Mouse (Mus musculus) forebrain, embryonic 15.5 days (tissue): ENCODE measurements around the gene Dynlt1a. TPM values are rescaled to one million over a fixed set of nuclear protein-coding genes. Genes with fewer than 3 reads are reported as not detected.
"Not testable (repeated sequence)": the region's sequence is repeated elsewhere in the genome, so short reads cannot be mapped to it uniquely, and the experiment has no call there.

Source experiments
- ATAC-seq: fragments of 200-750 bp; cut with Nextera tagmentation; replicated peaks from 2 replicates; pipeline ENCODE4 v1.8.0; 2017; ENCODE audit warnings: mild to moderate bottlenecking, moderate TSS enrichment, moderate library complexity
- H3K27ac ChIP-seq: fragments of 300-500 bp; sonication (generic); replicated peaks from 2 replicates; pipeline ENCODE4 v1.5.1; 2015; ENCODE audit warnings: mild to moderate bottlenecking, inconsistent platforms
- H3K27me3 ChIP-seq: fragments of 300-500 bp; sonication (generic); 2 replicates; pipeline ENCODE4 v1.6.1; 2015; ENCODE audit warnings: inconsistent platforms
- H3K36me3 ChIP-seq: fragments of 300-500 bp; sonication (generic); 2 replicates; pipeline ENCODE4 v1.6.1; 2015; ENCODE audit warnings: mild to moderate bottlenecking, inconsistent platforms
- H3K4me1 ChIP-seq: fragments of 300-500 bp; sonication (generic); 2 replicates; pipeline ENCODE4 v1.6.1; 2015; ENCODE audit warnings: inconsistent platforms
- H3K4me2 ChIP-seq: fragments of 300-500 bp; sonication (generic); replicated peaks from 2 replicates; pipeline ENCODE4 v1.6.1; 2015; ENCODE audit warnings: mild to moderate bottlenecking, inconsistent platforms
- H3K4me3 ChIP-seq: fragments of 300-500 bp; sonication (generic); 2 replicates; pipeline ENCODE4 v1.5.1; 2015; ENCODE audit warnings: mild to moderate bottlenecking, inconsistent platforms
- H3K9ac ChIP-seq: fragments of 300-500 bp; sonication (generic); replicated peaks from 2 replicates; pipeline ENCODE4 v1.6.1; 2015; ENCODE audit warnings: mild to moderate bottlenecking, inconsistent platforms
- H3K9me3 ChIP-seq: fragments of 300-500 bp; sonication (generic); 2 replicates; pipeline ENCODE4 v1.6.1; 2016; ENCODE audit warnings: inconsistent platforms
- WGBS: fragments of 180-500 bp; shearing (Covaris S2); methylation state at CpG from one replicate; pipeline ENCODE4 v1.1.7; 2015; ENCODE audit warnings: mixed read lengths; 5-methylcytosine and 5-hydroxymethylcytosine counted together
- polyA plus RNA-seq: library from polyadenylated mRNA; unstranded; fragments of >200 nt; fragmentation: Nextera tagmentation; extraction: Ambion mirVana; gene quantifications from 2 replicates; pipeline ENCODE4 v1.2.1, GENCODE M21; 2015

Dynlt1a gene
- polyA plus RNA-seq, 1 experiment from 2014 or later = 40.1 TPM

GRCm38 (mm10) chr17:6279772-6280171 is 37.5 kb downstream of the Dynlt1a start:
- WGBS = 94% methylated on average over 10 of the region's 10 CpGs
- not testable (repeated sequence) for H3K4me3 ChIP-seq, H3K36me3 ChIP-seq, H3K9ac ChIP-seq, H3K4me2 ChIP-seq, H3K4me1 ChIP-seq, H3K27ac ChIP-seq, H3K27me3 ChIP-seq, H3K9me3 ChIP-seq, ATAC-seq

- not testable (repeated sequence) for ATAC-seq, H3K9ac ChIP-seq, H3K4me3 ChIP-seq, H3K27ac ChIP-seq, H3K27me3 ChIP-seq, H3K36me3 ChIP-seq, H3K4me2 ChIP-seq, H3K4me1 ChIP-seq, H3K9me3 ChIP-seq
- 72% methylated on average over 8 of the region's 8 CpGs for WGBS
Observed at GRCm38 (mm10) chr17:6279205-6279604, 38.1 kb downstream of the Dynlt1a start.

GRCm38 (mm10) chr17:6274693-6275092 is 42.6 kb downstream of the Dynlt1a start:
- not testable (repeated sequence) for H3K36me3 ChIP-seq, ATAC-seq
- 94% methylated on average over 5 of the region's 6 CpGs for WGBS

GRCm38 (mm10) chr17:6271970-6272369 is 45.3 kb downstream of the Dynlt1a start:
- not testable (repeated sequence) for H3K4me1 ChIP-seq, H3K4me3 ChIP-seq, ATAC-seq, H3K27ac ChIP-seq, H3K36me3 ChIP-seq, H3K4me2 ChIP-seq, H3K9ac ChIP-seq, H3K27me3 ChIP-seq, H3K9me3 ChIP-seq
- 87% methylated on average over 6 of the region's 6 CpGs for WGBS

More at GRCm38 (mm10) chr17:6274693-6275092, 42.6 kb downstream of the Dynlt1a start:
- not testable (repeated sequence) for H3K9ac ChIP-seq, H3K4me2 ChIP-seq, H3K27me3 ChIP-seq, H3K4me1 ChIP-seq, H3K27ac ChIP-seq, H3K4me3 ChIP-seq, H3K9me3 ChIP-seq

GRCm38 (mm10) chr17:6270840-6271239 is 46.5 kb downstream of the Dynlt1a start:
- not testable (repeated sequence) for H3K27me3 ChIP-seq, H3K4me1 ChIP-seq, H3K9me3 ChIP-seq, H3K36me3 ChIP-seq
- Histone ChIP-seq H3K4me3 (peak overlapping the region; percentile 50), H3K9ac (peak overlapping the region; percentile 56), H3K27ac (0 out of 2 replicates have a peak overlapping the region, but pooled peaks have one; percentile 43), H3K4me2 (peak overlapping the region; percentile 69)
- under 1% methylated on average over 25 of the region's 25 CpGs for WGBS
- peak; percentile 4 for ATAC-seq

GRCm38 (mm10) chr17:6269876-6270831 is 47.1 kb downstream of the Dynlt1a start:
- H3K9ac ChIP-seq = peak overlapping the region; percentile 56
- H3K9me3 ChIP-seq, H3K27me3 ChIP-seq, H3K4me1 ChIP-seq, H3K36me3 ChIP-seq: not testable (repeated sequence)
- H3K4me2 ChIP-seq = peak overlapping the region; percentile 69
- peak overlapping the region; percentile 50 for H3K4me3 ChIP-seq
- WGBS = under 1% methylated on average over 54 of the region's 84 CpGs
- H3K27ac ChIP-seq = peak overlapping the region; percentile 43; the same call in 1 of the 2 replicates
- ATAC-seq = peak; percentile 87

GRCm38 (mm10) chr17:6257070-6257456 is 60.2 kb downstream of the Dynlt1a start:
- 0% methylated on average over 14 of the region's 20 CpGs for WGBS
- not testable (repeated sequence) for H3K9me3 ChIP-seq, H3K4me1 ChIP-seq, H3K27ac ChIP-seq, H3K27me3 ChIP-seq, H3K36me3 ChIP-seq
- ATAC-seq = peak; percentile 52; the same call in 1 of the 2 replicates
- peak overlapping the region; percentile 45 for H3K4me2 ChIP-seq
- H3K9ac ChIP-seq = peak overlapping the region; percentile 40; the same call in 1 of the 2 replicates
- peak overlapping the region; percentile 40 for H3K4me3 ChIP-seq

- 0% methylated on average over 4 of the region's 51 CpGs for WGBS
- H3K36me3 ChIP-seq, H3K27ac ChIP-seq, H3K4me1 ChIP-seq, H3K27me3 ChIP-seq, H3K9me3 ChIP-seq: not testable (repeated sequence)
- Histone ChIP-seq H3K4me2 (peak within 1 kb of the TSS; percentile 45), H3K4me3 (peak within 1 kb of the TSS; percentile 40), H3K9ac (peak within 1 kb of the TSS; percentile 40; the same call in 1 of the 2 replicates)
- ATAC-seq = peak; percentile 83
Observed at GRCm38 (mm10) chr17:6256400-6257069, 60.8 kb downstream of the Dynlt1a start, which contains the start of gene Tmem181a. Gene Tmem181a, plus strand, starts transcription at chr17:6256860.

Other genes with a start within 250 kb of the Dynlt1a start
- 12.1 and 15.5 TPM in 2 replicates for gene Serac1, start 237.8 kb downstream of the Dynlt1a start, polyA plus RNA-seq
- gene Gtf2h5, start 237.7 kb downstream of the Dynlt1a start, polyA plus RNA-seq = 209 and 214 TPM in 2 replicates
- 140 and 152 TPM in 2 replicates for gene Tulp4, start 211.1 kb downstream of the Dynlt1a start, polyA plus RNA-seq
- 38.2 and 40.1 TPM in 2 replicates for gene Tmem181a, start 60.6 kb downstream of the Dynlt1a start, polyA plus RNA-seq
- gene Dynlt1b, start 112.6 kb upstream of the Dynlt1a start, polyA plus RNA-seq = 888 and 910 TPM in 2 replicates